Mouse (Mus musculus) hindbrain, embryonic 10.5 days (tissue): ENCODE results near the gene Mcoln3. TPM values are rescaled to one million over a fixed set of nuclear protein-coding genes. Genes with fewer than 3 reads are reported as not detected.
A peak's percentile ranks its signal among the peaks of the same experiment; 100 is the strongest.

Source experiments
- DNase-seq: peaks from one replicate; pipeline ENCODE4 v3.0.0-alpha.2; 2017; ENCODE audit warnings: low spot score
- H3K27ac ChIP-seq: fragments of 300-500 bp; sonication (generic); 2 replicates; pipeline ENCODE4 v1.5.1; 2016; ENCODE audit warnings: mild to moderate bottlenecking, moderate library complexity
- H3K27me3 ChIP-seq: fragments of 300-500 bp; sonication (generic); 2 replicates; pipeline ENCODE4 v1.6.1; 2016; ENCODE audit warnings: mild to moderate bottlenecking; ENCODE audit not compliant: poor library complexity, insufficient read depth, severe bottlenecking
- H3K36me3 ChIP-seq: fragments of 300-500 bp; sonication (generic); 2 replicates; pipeline ENCODE4 v1.6.1; 2016; ENCODE audit warnings: mild to moderate bottlenecking, moderate library complexity
- H3K4me1 ChIP-seq: fragments of 300-500 bp; sonication (generic); replicated peaks from 2 replicates; pipeline ENCODE4 v1.6.1; 2016; ENCODE audit warnings: mild to moderate bottlenecking
- H3K4me3 ChIP-seq: fragments of 300-500 bp; sonication (generic); 2 replicates; pipeline ENCODE4 v1.5.1; 2016; ENCODE audit warnings: mild to moderate bottlenecking, moderate library complexity
- H3K9me3 ChIP-seq: fragments of 300-500 bp; sonication (generic); 2 replicates; pipeline ENCODE4 v1.6.1; 2016; ENCODE audit warnings: mild to moderate bottlenecking, moderate library complexity
- WGBS: fragments of 180-500 bp; shearing (Covaris S2); methylation state at CpG from one replicate; pipeline ENCODE4 v1.1.7; 2016; 5-methylcytosine and 5-hydroxymethylcytosine counted together
- polyA plus RNA-seq: library from polyadenylated mRNA; unstranded; fragments of >200 nt; fragmentation: Nextera tagmentation; extraction: Ambion mirVana; gene quantifications from 2 replicates; pipeline ENCODE4 v1.2.1, GENCODE M21; 2016

Gene Mcoln3
- polyA plus RNA-seq, 1 experiment from 2014 or later = 4.9 TPM

DNA sequence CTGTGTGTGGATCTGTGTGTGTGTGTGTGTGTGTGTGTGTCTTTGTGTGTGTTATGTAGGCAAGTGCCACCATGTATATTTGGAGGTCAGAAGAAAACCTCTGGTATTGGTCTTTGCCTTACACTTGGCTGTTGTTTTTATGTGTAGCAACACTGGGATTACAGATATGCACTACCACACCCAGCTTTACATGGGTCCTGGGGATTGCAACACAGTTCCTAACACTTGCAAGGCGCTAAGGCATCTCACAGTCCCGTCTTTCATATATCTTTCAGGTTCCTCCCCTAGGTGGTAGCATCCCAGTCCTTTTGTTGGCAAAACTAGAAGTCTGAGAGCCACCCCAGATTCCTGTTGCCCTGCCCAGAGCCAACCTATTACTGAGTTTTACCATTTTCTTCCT is 8.3 kb upstream of the Mcoln3 start:
- Histone ChIP-seq H3K27me3 (peaks cover 10% of the 10 kb centered on the region), H3K4me3 (no peak overlapping the region), H3K4me1 (peaks cover 3% of the 10 kb centered on the region; the same call in 1 of the 2 replicates), H3K27ac (no peak overlapping the region), H3K9me3 (peaks cover 4% of the 10 kb centered on the region; the same call in 1 of the 2 replicates), H3K36me3 (no peaks in the 10 kb centered on the region)
- 78% methylated on average over 2 of the region's 2 CpGs for WGBS
- no peak for DNase-seq

DNA sequence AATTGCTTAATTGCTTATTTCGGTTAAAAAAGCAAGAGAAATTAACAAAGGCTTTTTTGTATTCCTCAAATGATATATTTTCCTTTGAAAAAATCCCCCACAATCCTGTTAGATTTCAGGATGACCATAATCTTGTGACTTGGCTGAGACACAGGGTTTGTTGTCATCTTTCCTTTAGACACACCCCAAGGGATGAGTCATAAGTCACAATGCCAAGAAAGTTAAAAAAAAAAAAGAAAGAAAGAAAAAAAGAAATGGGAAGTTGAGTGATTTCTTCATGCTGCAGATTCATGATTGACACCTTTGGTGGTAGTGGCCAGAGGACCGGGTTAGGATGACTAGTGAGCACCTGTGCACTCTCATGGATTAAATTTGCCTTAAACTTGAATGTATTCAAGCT is 6.9 kb upstream of the Mcoln3 start:
- Histone ChIP-seq H3K4me3 (no peak overlapping the region), H3K9me3 (peaks cover 4% of the 10 kb centered on the region; the same call in 1 of the 2 replicates), H3K4me1 (peaks cover 3% of the 10 kb centered on the region; the same call in 1 of the 2 replicates), H3K27ac (no peak overlapping the region), H3K36me3 (no peaks in the 10 kb centered on the region), H3K27me3 (peaks cover 12% of the 10 kb centered on the region)
- no peak for DNase-seq
- WGBS = 81% methylated on average over 2 of the region's 2 CpGs

DNA sequence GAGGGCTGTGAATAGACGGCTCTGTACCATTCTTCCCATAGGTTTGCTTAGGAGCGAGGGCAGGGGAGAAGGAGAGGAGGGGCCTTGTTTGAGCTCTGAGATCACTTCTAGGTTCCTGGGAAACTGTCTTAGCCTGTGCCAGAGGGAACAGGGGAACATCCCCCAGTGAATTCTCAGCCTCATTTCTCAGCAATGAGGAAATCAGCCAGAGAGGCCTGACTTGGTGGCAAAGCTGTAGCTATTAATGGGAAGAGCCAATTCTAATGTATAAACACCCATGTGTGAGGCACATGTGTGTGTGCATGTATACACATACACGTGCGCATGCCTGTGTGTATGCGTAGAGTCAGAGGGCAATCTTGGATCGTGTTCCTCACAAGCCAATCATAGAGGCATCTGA is 6.3 kb upstream of the Mcoln3 start:
- peaks cover 4% of the 10 kb centered on the region; the same call in 1 of the 2 replicates for H3K9me3 ChIP-seq
- no peaks in the 10 kb centered on the region for H3K36me3 ChIP-seq
- peaks cover 3% of the 10 kb centered on the region; the same call in 1 of the 2 replicates for H3K4me1 ChIP-seq
- 69% methylated on average over 6 of the region's 6 CpGs for WGBS
- H3K27ac ChIP-seq = no peak overlapping the region
- DNase-seq = no peak
- no peak overlapping the region for H3K4me3 ChIP-seq
- H3K27me3 ChIP-seq = peaks cover 13% of the 10 kb centered on the region

DNA sequence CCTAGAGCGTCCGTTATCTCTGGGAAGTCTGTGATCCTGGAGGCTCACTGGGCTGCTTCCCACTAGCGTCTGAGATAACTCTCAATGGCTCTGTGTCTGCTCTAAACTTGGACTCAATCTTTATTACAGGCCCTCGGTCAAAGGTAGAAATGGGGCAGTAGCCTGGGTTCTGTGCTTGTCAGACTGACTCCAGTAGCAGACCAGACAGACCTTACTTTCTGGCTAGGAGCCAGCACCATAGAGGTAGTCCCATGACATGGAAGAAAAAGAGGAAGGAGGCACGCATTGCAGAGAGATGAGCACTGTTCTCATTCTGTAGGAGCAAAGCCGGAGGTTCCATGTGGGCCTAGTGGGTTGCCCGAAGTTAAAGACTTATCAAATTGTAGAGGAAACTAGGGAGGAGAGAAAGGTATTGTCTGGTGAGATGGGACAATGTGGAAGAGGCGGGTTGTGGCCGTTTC is 777 bp downstream of the Mcoln3 start:
- no peaks in the 10 kb centered on the region for H3K9me3 ChIP-seq
- H3K4me3 ChIP-seq = peak overlapping the region; percentile 36; the same call in 1 of the 2 replicates
- 59% methylated on average over 9 of the region's 9 CpGs for WGBS
- H3K4me1 ChIP-seq = peaks cover 24% of the 10 kb centered on the region
- peaks cover 44% of the 10 kb centered on the region for H3K27me3 ChIP-seq
- H3K36me3 ChIP-seq = no peaks in the 10 kb centered on the region
- DNase-seq = no peak
- H3K27ac ChIP-seq = no peak overlapping the region

DNA sequence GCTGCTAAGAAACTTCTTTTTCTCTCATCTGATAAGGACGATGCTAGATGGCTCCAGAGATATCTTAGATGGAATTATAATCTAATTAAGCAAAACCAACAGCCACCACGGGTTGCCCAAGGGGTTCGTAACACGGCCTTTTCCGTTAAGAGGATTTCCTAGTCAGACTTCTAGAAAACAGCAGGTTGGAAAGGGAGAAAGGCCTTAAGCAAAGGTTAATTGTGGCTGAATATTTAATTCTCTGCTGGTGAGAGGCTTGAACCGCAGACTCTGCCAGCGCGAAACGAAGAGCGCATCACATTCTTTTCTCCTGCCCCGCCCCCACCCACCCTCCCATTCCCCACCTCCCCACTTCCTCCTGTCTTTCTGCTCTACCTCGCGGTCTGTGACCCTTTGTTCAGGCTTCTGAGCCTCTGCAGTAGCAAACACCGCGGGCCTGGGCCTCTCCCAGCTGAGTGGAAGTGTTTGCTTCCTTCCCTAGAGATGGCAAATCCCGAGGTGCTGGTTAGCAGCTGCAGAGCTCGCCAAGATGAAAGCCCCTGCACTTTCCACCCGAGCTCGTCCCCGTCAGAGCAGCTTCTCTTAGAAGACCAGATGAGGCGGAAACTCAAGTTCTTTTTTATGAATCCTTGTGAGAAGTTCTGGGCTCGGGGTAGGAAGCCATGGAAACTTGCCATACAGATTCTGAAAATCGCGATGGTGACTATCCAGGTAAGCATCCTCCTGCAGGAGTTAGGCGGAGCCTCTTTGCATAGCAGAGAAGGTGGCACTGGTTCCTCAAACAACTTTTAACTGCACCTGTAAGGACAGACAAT is 4.3 kb downstream of the Mcoln3 start:
- no peaks in the 10 kb centered on the region for H3K9me3 ChIP-seq
- peak; percentile 67 for DNase-seq
- peak overlapping the region; percentile 86 for H3K27ac ChIP-seq
- H3K36me3 ChIP-seq = no peaks in the 10 kb centered on the region
- peaks cover 30% of the 10 kb centered on the region for H3K4me1 ChIP-seq
- peaks cover 37% of the 10 kb centered on the region for H3K27me3 ChIP-seq
- WGBS = 9% methylated on average over 25 of the region's 25 CpGs
- peak overlapping the region; percentile 46 for H3K4me3 ChIP-seq

DNA sequence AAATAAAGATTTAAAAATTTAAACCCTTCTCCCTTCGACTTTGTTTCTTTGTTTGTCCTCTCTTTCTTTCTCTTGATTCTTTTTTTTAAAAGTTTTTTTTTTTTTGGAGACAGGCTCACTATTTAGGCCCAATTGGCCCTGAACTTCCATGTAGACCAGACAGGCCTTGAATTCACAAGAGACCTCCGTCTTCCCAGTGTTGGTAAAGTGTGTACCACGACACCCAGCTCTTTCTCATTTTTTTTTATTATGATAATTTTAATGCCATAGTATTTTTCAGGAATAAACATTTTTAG is 4.8 kb downstream of the Mcoln3 start:
- Histone ChIP-seq H3K27me3 (peaks cover 31% of the 10 kb centered on the region), H3K27ac (peak overlapping the region; percentile 86), H3K36me3 (no peaks in the 10 kb centered on the region), H3K9me3 (no peaks in the 10 kb centered on the region), H3K4me3 (peak overlapping the region; percentile 46), H3K4me1 (peaks cover 28% of the 10 kb centered on the region)
- DNase-seq = no peak
- 35% methylated on average over 3 of the region's 3 CpGs for WGBS

DNA sequence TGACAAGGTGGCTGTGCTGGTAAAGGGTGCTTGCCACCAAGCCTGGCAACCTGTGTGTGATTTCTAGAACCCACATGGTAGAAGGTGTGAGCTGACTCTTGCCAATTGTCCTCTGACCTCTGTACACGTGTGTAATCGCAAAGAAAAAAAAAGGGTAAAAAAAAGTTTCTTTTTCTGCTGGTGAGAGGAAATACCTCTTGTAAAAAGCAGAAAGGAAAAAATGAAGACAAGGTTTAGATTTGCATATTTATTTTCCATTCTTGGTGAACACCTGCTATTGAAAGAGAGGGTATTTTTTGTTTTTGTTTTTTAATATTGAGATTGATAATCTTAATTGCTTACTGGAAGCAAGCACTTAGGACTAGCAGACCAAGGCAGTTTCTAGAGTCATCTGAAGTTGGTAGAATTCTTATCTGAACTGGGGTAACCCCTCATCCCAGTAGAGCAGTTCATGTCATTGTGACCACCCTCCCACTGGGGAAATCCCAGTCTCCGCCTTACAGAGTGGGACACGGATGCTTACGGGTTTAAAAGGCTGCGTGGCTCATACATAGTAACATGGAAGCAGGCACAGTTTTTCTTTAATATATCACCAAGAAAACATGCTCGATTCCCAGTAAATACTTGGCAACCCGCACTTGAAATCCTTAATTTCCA is 5.7 kb downstream of the Mcoln3 start:
- WGBS = 85% methylated on average over 8 of the region's 8 CpGs
- Histone ChIP-seq H3K4me1 (peaks cover 21% of the 10 kb centered on the region), H3K9me3 (no peaks in the 10 kb centered on the region), H3K4me3 (no peak overlapping the region), H3K27ac (no peak overlapping the region), H3K36me3 (no peaks in the 10 kb centered on the region), H3K27me3 (peaks cover 23% of the 10 kb centered on the region)
- no peak for DNase-seq

DNA sequence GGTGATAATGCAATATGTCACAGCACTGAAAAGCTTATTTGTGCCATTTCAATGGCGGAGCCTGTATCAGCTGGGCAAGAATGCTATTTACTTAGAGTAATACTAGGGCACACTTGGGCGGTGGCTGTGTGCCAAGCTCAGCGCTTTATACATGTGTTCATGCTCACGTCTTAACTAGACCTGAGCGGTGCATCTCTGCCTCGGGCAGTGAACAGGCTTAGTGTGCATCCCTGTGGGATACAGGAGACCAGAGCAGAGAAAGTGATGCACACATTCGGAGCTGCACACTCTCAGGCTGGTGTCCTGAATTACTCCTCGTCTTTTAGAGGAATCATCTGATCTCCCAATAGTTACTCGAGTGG is 6.2 kb downstream of the Mcoln3 start:
- DNase-seq = no peak
- no peak overlapping the region for H3K4me3 ChIP-seq
- H3K9me3 ChIP-seq = no peaks in the 10 kb centered on the region
- H3K36me3 ChIP-seq = no peaks in the 10 kb centered on the region
- H3K4me1 ChIP-seq = peaks cover 21% of the 10 kb centered on the region
- H3K27me3 ChIP-seq = peaks cover 18% of the 10 kb centered on the region
- no peak overlapping the region for H3K27ac ChIP-seq
- WGBS = 85% methylated on average over 9 of the region's 9 CpGs

DNA sequence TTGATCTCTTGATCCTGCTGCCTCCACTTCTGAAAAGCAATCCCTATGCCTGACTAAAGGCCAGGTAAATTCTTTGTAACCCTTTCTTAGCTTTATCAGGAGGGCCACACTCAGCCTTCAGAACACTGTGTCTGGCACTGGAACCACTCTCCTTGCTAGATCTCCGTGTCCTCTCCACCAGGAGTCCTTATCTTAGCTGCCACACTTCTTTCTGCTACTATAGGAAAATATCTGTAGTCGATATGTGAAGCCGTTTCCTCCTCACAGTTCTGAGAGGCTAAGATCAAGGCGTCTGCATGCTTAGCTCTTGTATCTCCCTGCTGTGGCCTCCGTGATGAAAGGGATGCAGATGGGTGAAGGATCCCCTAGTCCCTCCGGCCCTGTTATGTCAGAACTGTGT is 10.0 kb downstream of the Mcoln3 start:
- no peaks in the 10 kb centered on the region for H3K9me3 ChIP-seq
- WGBS = 74% methylated on average over 6 of the region's 6 CpGs
- DNase-seq = no peak

DNA sequence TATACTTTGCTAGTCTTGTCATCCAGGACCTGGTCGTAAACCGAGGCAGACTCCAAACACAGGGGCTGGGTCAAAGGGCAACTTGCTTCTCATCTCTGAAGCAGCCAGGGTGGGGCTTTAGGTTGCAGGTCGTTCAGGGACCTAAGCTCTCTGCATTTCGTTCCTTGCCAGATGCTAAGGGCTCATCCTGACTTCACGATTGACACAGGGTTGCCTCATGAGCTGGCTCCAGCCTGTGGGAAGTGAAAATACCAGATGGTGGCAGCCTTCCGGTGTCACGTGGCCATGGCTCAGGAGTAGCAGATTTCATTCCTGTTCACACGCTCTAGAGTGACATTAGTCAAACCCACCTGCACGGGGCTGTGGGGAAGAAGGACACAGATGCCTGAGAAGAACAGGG is 17.6 kb downstream of the Mcoln3 start:
- Histone ChIP-seq H3K4me1 (no peaks in the 10 kb centered on the region), H3K27me3 (no peaks in the 10 kb centered on the region), H3K27ac (no peak overlapping the region), H3K36me3 (peaks cover 7% of the 10 kb centered on the region; the same call in 1 of the 2 replicates), H3K4me3 (no peak overlapping the region), H3K9me3 (no peaks in the 10 kb centered on the region)
- DNase-seq = no peak
- WGBS = 82% methylated on average over 9 of the region's 9 CpGs

More for the DNA sequence above, 10.0 kb downstream of the Mcoln3 start:
- 0 out of 2 replicates have a peak, but pooled peaks cover 7% of the 10 kb centered on the region for H3K36me3 ChIP-seq
- H3K27ac ChIP-seq = no peak overlapping the region
- no peak overlapping the region for H3K4me3 ChIP-seq
- no peaks in the 10 kb centered on the region for H3K27me3 ChIP-seq
- H3K4me1 ChIP-seq = peaks cover 11% of the 10 kb centered on the region

DNA sequence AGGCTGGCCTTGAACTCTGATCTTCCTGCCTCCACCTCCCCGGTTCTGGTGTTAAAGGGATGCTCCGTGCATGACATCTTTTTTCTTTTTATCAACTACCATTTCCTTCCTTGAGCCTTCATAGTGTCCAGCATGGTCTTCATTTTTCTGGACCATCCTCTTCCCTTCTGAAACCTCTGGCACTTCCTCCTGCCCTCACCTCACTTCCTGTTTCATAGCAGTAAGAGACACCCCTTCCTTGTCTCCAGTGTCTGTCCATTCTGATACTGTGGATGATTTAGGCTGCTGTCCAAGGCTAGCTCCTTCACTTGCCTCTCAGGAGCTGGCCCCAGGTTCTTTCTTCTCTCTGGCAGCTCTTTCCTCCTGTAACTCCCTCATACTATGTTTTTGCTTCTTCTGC is 18.2 kb downstream of the Mcoln3 start:
- H3K4me3 ChIP-seq = no peak overlapping the region
- H3K36me3 ChIP-seq = peaks cover 7% of the 10 kb centered on the region; the same call in 1 of the 2 replicates
- no peaks in the 10 kb centered on the region for H3K9me3 ChIP-seq
- no peaks in the 10 kb centered on the region for H3K27me3 ChIP-seq
- DNase-seq = no peak
- WGBS = 87% methylated on average over 2 of the region's 2 CpGs
- no peaks in the 10 kb centered on the region for H3K4me1 ChIP-seq
- no peak overlapping the region for H3K27ac ChIP-seq

DNA sequence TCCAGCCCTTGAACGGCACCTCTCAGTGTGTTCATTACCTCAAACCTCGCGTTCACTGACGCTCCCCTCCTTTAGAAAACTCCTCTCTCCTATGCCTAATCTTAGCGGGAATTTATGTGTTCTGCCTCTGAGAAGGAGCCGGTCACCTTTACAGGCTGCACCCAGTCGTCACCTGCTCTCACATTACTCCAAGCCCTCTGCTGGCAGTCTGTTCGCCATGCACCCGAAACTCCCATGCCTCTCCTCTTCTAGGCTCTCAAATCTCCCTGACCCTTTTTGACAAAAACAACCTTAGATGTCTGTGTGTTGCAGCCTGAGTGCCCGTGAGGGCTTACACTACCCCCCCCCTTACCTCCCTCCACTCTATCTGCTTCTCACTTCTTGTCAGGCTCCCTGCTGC is 19.2 kb downstream of the Mcoln3 start:
- Histone ChIP-seq H3K9me3 (no peaks in the 10 kb centered on the region), H3K27me3 (no peaks in the 10 kb centered on the region), H3K27ac (no peak overlapping the region), H3K4me1 (no peaks in the 10 kb centered on the region), H3K36me3 (peaks cover 7% of the 10 kb centered on the region; the same call in 1 of the 2 replicates), H3K4me3 (no peak overlapping the region)
- no peak for DNase-seq
- 40% methylated on average over 10 of the region's 10 CpGs for WGBS

DNA sequence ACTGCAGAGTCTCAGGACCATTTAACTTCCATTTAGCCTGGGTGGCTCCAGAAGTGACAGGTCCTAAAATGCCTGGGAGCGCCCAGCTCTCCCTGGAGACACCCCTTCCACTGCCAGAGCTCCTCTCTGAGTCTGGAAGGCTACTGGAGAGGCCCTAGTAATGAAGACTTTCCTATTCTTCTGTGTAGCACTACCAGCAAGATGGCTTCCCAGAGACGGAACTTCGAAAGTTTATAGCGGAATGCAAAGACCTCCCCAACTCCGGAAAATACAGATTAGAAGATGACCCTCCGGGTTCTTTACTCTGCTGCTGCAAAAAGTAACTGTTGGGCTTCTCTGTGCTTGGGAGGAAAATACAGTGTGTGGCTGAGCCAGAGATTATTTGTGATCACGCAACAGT is 23.0 kb downstream of the Mcoln3 start:
- H3K4me3 ChIP-seq = no peak overlapping the region
- H3K27ac ChIP-seq = no peak overlapping the region
- WGBS = 92% methylated on average over 7 of the region's 7 CpGs
- H3K27me3 ChIP-seq = no peaks in the 10 kb centered on the region
- H3K4me1 ChIP-seq = no peaks in the 10 kb centered on the region
- peaks cover 7% of the 10 kb centered on the region; the same call in 1 of the 2 replicates for H3K36me3 ChIP-seq
- H3K9me3 ChIP-seq = no peaks in the 10 kb centered on the region
- no peak for DNase-seq
